Mouse (Mus musculus) ES-E14 (cell line): ENCODE data around the gene Vps13d.

Experiments used
- CHD2 ChIP-seq: IDR thresholded peaks from 2 replicates; pipeline ENCODE4 v1.6.1; 2014; ENCODE audit warnings: mild to moderate bottlenecking, low read depth, low read length, inconsistent platforms
- MAFK ChIP-seq: IDR thresholded peaks from 2 replicates; pipeline ENCODE4 v1.6.1; 2014; ENCODE audit warnings: mild to moderate bottlenecking, low read depth, low read length, inconsistent platforms; ENCODE audit not compliant: insufficient read depth
- ZC3H11A ChIP-seq: IDR thresholded peaks from 2 replicates; pipeline ENCODE4 v1.6.1; 2012; ENCODE audit warnings: low read depth, mild to moderate bottlenecking, inconsistent platforms, low read length, borderline replicate concordance
- ZNF384 ChIP-seq: IDR thresholded peaks from 2 replicates; pipeline ENCODE4 v1.6.1; 2012; ENCODE audit warnings: low read depth, low read length, inconsistent platforms

DNA sequence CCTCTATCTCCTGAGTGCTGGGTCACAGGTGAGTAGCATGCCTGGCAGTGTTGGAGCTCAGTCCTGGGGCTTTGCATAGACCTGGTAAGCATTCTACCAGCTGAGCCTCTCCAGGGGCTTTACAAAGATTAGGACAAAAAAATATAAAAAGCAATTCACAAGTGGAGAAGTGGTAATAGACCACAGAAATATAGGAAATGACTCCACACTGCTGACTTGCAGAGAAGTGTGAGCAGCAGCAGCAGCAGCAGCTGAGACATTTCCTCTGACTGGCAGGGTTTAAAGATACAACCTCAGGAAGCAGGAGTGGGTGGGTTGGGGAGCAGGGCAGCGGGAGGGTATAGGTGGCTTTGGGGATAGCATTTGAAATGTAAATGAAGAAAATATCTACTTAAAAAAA lies 199.0 kb downstream of the Vps13d start:
- TF ChIP-seq ZC3H11A (no peak), ZNF384 (no peak), MAFK (no peak), CHD2 (no peak)
